Mouse (Mus musculus) spleen, adult 2 months (tissue): ENCODE results near the gene Rnh1.

Source experiments
- CTCF ChIP-seq: fragments of 200-500 bp; IDR thresholded peaks from 2 replicates; pipeline ENCODE4 v1.5.1; 2011; ENCODE audit warnings: mild to moderate bottlenecking, inconsistent platforms; ENCODE audit not compliant: insufficient read depth, insufficient read length, insufficient replicate concordance; ENCODE audit errors: extremely low read depth
- POLR2A ChIP-seq: fragments of 200-500 bp; IDR thresholded peaks from 2 replicates; pipeline ENCODE4 v1.6.1; 2011; ENCODE audit warnings: low read depth, low read length, inconsistent platforms

GRCm38 (mm10) chr7:141209526-141209925 lies 36.9 kb upstream of the Rnh1 start:
- TF ChIP-seq POLR2A, result no peak
- TF ChIP-seq CTCF, result no peak
